Mouse (Mus musculus) MEL (cell line): Measurements from ENCODE around the gene Isy1. TPM values are rescaled to one million over a fixed set of nuclear protein-coding genes. Genes with fewer than 3 reads are reported as not detected.

ENCODE experiments used
- DNase-seq: peaks from one replicate; pipeline ENCODE4 v3.0.0; 2011; ENCODE audit warnings: low read depth, low spot score
- H3K27ac ChIP-seq: 2 replicates; pipeline ENCODE4 v1.5.1; 2012; ENCODE audit warnings: low read depth, mild to moderate bottlenecking, control low read depth, low read length, moderate library complexity; ENCODE audit not compliant: control insufficient read depth
- H3K27me3 ChIP-seq, 2 experiments: fragments of 150-350 bp in 1 of 2; sonication (generic) in 1 of 2; 2 replicates each; pipeline ENCODE4 v1.6.1; 2012; ENCODE audit warnings: low read length in 2 of 2, mild to moderate bottlenecking in 2 of 2, improper control_type of control experiment in 1 of 2, moderate library complexity in 1 of 2; ENCODE audit not compliant: insufficient read depth in 2 of 2, control insufficient read depth in 1 of 2
- H3K36me3 ChIP-seq, 2 experiments: 2 replicates each; pipeline ENCODE4 v1.6.1; 2012 to 2014; ENCODE audit warnings: low read length in 2 of 2, improper control_type of control experiment in 1 of 2, inconsistent platforms in 1 of 2, mild to moderate bottlenecking in 1 of 2; ENCODE audit not compliant: insufficient read depth in 2 of 2, control insufficient read depth in 1 of 2
- H3K4me1 ChIP-seq, 2 experiments: fragments of 150-350 bp in 1 of 2; sonication (generic) in 1 of 2; 2 replicates each; pipeline ENCODE4 v1.6.1; 2012; ENCODE audit warnings: low read length in 2 of 2, improper control_type of control experiment in 1 of 2, mild to moderate bottlenecking in 1 of 2; ENCODE audit not compliant: insufficient read depth in 2 of 2, control insufficient read depth in 1 of 2
- H3K4me3 ChIP-seq, 2 experiments: fragments of 150-350 bp in 1 of 2; sonication (generic) in 1 of 2; 2 replicates each; pipeline ENCODE4 v1.5.1; 2012; ENCODE audit warnings: low read depth in 2 of 2, low read length in 2 of 2, mild to moderate bottlenecking in 2 of 2, moderate library complexity in 2 of 2, control low read depth in 1 of 2, improper control_type of control experiment in 1 of 2; ENCODE audit not compliant: control insufficient read depth in 1 of 2, insufficient read depth in 1 of 2
- H3K79me2 ChIP-seq: 2 replicates; pipeline ENCODE4 v1.6.1; 2012; ENCODE audit warnings: mild to moderate bottlenecking, low read length, moderate library complexity; ENCODE audit not compliant: control insufficient read depth, poor library complexity, insufficient read depth
- H3K9ac ChIP-seq: 2 replicates; pipeline ENCODE4 v1.6.1; 2012; ENCODE audit warnings: low read depth, mild to moderate bottlenecking, control low read depth, low read length, moderate library complexity; ENCODE audit not compliant: control insufficient read depth, poor library complexity, severe bottlenecking
- H3K9me3 ChIP-seq: fragments of 150-350 bp; sonication (generic); replicated peaks from 2 replicates; pipeline ENCODE4 v1.6.1; 2012; ENCODE audit warnings: mild to moderate bottlenecking, low read length, improper control_type of control experiment, moderate library complexity; ENCODE audit not compliant: insufficient read depth
- BHLHE40 ChIP-seq: IDR thresholded peaks from 2 replicates; pipeline ENCODE4 v1.6.1; 2012; ENCODE audit warnings: low read depth, mild to moderate bottlenecking, inconsistent platforms, low read length, improper control_type of control experiment, borderline replicate concordance
- CHD1 ChIP-seq: IDR thresholded peaks from 2 replicates; pipeline ENCODE4 v1.6.1; 2012; ENCODE audit warnings: low read depth, mild to moderate bottlenecking, inconsistent platforms, low read length, improper control_type of control experiment
- EP300 ChIP-seq, 2 experiments: IDR thresholded peaks; 2 replicates each; pipeline ENCODE4 v1.6.1; 2011; ENCODE audit warnings: improper control_type of control experiment in 2 of 2, low read length in 2 of 2, low read depth in 1 of 2, mild to moderate bottlenecking in 1 of 2
- ETS1 ChIP-seq: IDR thresholded peaks from 2 replicates; pipeline ENCODE4 v1.6.1; 2012; ENCODE audit warnings: low read depth, mild to moderate bottlenecking, inconsistent platforms, low read length, improper control_type of control experiment, moderate library complexity
- GATA1 ChIP-seq: IDR thresholded peaks from 2 replicates; pipeline ENCODE4 v1.6.1; 2011; ENCODE audit warnings: low read depth, low read length, improper control_type of control experiment
- HCFC1 ChIP-seq: IDR thresholded peaks from 2 replicates; pipeline ENCODE4 v1.6.1; 2012; ENCODE audit warnings: low read depth, mild to moderate bottlenecking, inconsistent platforms, low read length, improper control_type of control experiment, moderate library complexity
- JUND ChIP-seq: IDR thresholded peaks from 2 replicates; pipeline ENCODE4 v1.6.1; 2011; ENCODE audit warnings: low read depth, mild to moderate bottlenecking, improper control_type of control experiment, low read length
- MAZ ChIP-seq: IDR thresholded peaks from 2 replicates; pipeline ENCODE4 v1.6.1; 2012; ENCODE audit warnings: low read depth, mild to moderate bottlenecking, inconsistent platforms, low read length, improper control_type of control experiment
- MXI1 ChIP-seq: IDR thresholded peaks from 2 replicates; pipeline ENCODE4 v1.6.1; 2011; ENCODE audit warnings: mild to moderate bottlenecking, low read depth, low read length, improper control_type of control experiment
- NELFE ChIP-seq: IDR thresholded peaks from 2 replicates; pipeline ENCODE4 v1.6.1; 2011; ENCODE audit warnings: low read depth, low read length, improper control_type of control experiment
- NRF1 ChIP-seq: IDR thresholded peaks from 2 replicates; pipeline ENCODE4 v1.6.1; 2014; ENCODE audit warnings: low read depth, mild to moderate bottlenecking, inconsistent platforms, low read length, improper control_type of control experiment, moderate library complexity; ENCODE audit not compliant: poor library complexity, insufficient read depth, severe bottlenecking
- POLR2A ChIP-seq, 2 experiments: IDR thresholded peaks; 2 replicates each; pipeline ENCODE4 v1.6.1; 2011 to 2012; ENCODE audit warnings: low read length in 2 of 2, mild to moderate bottlenecking in 2 of 2, control low read depth in 1 of 2, improper control_type of control experiment in 1 of 2, low read depth in 1 of 2, moderate library complexity in 1 of 2; ENCODE audit not compliant: control insufficient read depth in 1 of 2, insufficient read depth in 1 of 2, poor library complexity in 1 of 2
- POLR2AphosphoS2 ChIP-seq: IDR thresholded peaks from 2 replicates; pipeline ENCODE4 v1.6.1; 2011; ENCODE audit warnings: low read length, improper control_type of control experiment
- POLR2AphosphoS5 ChIP-seq: IDR thresholded peaks from 2 replicates; pipeline ENCODE4 v1.6.1; 2012; ENCODE audit warnings: low read depth, borderline replicate concordance, mild to moderate bottlenecking, inconsistent platforms, low read length, moderate library complexity, mixed read lengths
- RAD21 ChIP-seq: IDR thresholded peaks from 2 replicates; pipeline ENCODE4 v1.6.1; 2011; ENCODE audit warnings: mild to moderate bottlenecking, low read depth, low read length, improper control_type of control experiment
- SIN3A ChIP-seq: IDR thresholded peaks from 2 replicates; pipeline ENCODE4 v1.6.1; 2012; ENCODE audit warnings: low read length, improper control_type of control experiment, inconsistent platforms
- TAL1 ChIP-seq: IDR thresholded peaks from 2 replicates; pipeline ENCODE4 v1.6.1; 2012; ENCODE audit warnings: mild to moderate bottlenecking, inconsistent platforms, low read length, moderate library complexity, mixed read lengths
- TCF12 ChIP-seq: IDR thresholded peaks from 2 replicates; pipeline ENCODE4 v1.6.1; 2014; ENCODE audit warnings: low read depth, mild to moderate bottlenecking, inconsistent platforms, low read length, improper control_type of control experiment, moderate library complexity
- UBTF ChIP-seq: IDR thresholded peaks from 2 replicates; pipeline ENCODE4 v1.6.1; 2012; ENCODE audit warnings: low read depth, mild to moderate bottlenecking, inconsistent platforms, low read length, improper control_type of control experiment, moderate library complexity, borderline replicate concordance; ENCODE audit not compliant: insufficient read depth
- USF2 ChIP-seq, 2 experiments: IDR thresholded peaks; 2 replicates each; pipeline ENCODE4 v1.6.1; 2011 to 2012; ENCODE audit warnings: improper control_type of control experiment in 2 of 2, low read length in 2 of 2, borderline replicate concordance in 1 of 2, inconsistent platforms in 1 of 2, low read depth in 1 of 2, mild to moderate bottlenecking in 1 of 2; ENCODE audit not compliant: insufficient read depth in 1 of 2
- ZC3H11A ChIP-seq: IDR thresholded peaks from 2 replicates; pipeline ENCODE4 v1.6.1; 2012; ENCODE audit warnings: low read depth, mild to moderate bottlenecking, inconsistent platforms, low read length, improper control_type of control experiment
- ZNF384 ChIP-seq: IDR thresholded peaks from 2 replicates; pipeline ENCODE4 v1.6.1; 2012; ENCODE audit warnings: low read depth, mild to moderate bottlenecking, inconsistent platforms, low read length, improper control_type of control experiment
- polyA plus RNA-seq, 2 experiments: library from polyadenylated mRNA; stranded (reverse) in 1 of 2; unstranded in 1 of 2; fragments of >175 nt in 1 of 2; fragments of >200 nt in 1 of 2; gene quantifications; 2 replicates each; pipeline versions ENCODE4 v1.2.1 to v1.2.4; 2012; ENCODE audit warnings: low replicate concordance in 2 of 2, low read depth in 1 of 2; ENCODE audit not compliant: insufficient read length in 2 of 2, insufficient read depth in 1 of 2, missing spikeins in 1 of 2
- total RNA-seq: library from RNA; depleted of rRNA; stranded (reverse); fragments of 300-350 nt; gene quantifications from 2 replicates; pipeline ENCODE4 v1.2.3, GENCODE M21; 2012

The Isy1 gene
- total and polyA plus RNA-seq, 3 experiments, result 64.5 to 115 TPM; not detected in 1

DNA sequence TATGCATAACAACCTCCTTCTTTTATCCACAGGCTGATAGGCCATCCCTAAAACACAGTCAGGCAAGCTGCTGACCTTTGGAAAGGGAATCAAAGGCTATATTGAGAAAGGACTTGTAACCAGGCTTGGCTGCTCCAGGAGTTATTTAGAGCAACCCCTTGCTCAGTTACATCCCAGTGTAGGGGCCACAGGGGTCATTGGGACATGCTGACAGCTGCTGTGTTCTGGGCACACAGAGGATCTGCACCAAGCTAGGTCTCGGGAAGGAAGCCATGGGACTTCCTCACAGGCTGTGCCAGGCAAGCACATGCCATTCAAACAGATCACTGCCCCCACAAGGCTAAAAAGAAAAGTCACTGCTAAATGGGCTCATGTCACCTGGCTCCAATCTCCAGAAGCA, 34.5 kb upstream of the Isy1 start:
- no peak overlapping the region for H3K4me3 ChIP-seq
- H3K9ac ChIP-seq, result no peak overlapping the region
- no peaks in the 10 kb centered on the region for H3K9me3 ChIP-seq
- H3K36me3 ChIP-seq, result peaks cover 0 to 15% of the 10 kb centered on the region in 2 experiments; a peak in 2 of 4 replicates
- H3K79me2 ChIP-seq, result no peaks in the 10 kb centered on the region
- TF ChIP-seq BHLHE40, result no peak
- no peak for TF ChIP-seq NRF1
- TF ChIP-seq TAL1, result no peak
- TF ChIP-seq ETS1, result no peak
- TF ChIP-seq POLR2AphosphoS2, result no peak
- no peak for TF ChIP-seq UBTF
- TF ChIP-seq, all 39 proteins: peak for 0
- no peak overlapping the region for H3K27ac ChIP-seq
- peaks cover 2 to 16% of the 10 kb centered on the region in 2 experiments; a peak in 3 of 4 replicates for H3K4me1 ChIP-seq
- no peak for DNase-seq
- H3K27me3 ChIP-seq, result no peaks in the 10 kb centered on the region; a peak in 1 of 4 replicates

DNA sequence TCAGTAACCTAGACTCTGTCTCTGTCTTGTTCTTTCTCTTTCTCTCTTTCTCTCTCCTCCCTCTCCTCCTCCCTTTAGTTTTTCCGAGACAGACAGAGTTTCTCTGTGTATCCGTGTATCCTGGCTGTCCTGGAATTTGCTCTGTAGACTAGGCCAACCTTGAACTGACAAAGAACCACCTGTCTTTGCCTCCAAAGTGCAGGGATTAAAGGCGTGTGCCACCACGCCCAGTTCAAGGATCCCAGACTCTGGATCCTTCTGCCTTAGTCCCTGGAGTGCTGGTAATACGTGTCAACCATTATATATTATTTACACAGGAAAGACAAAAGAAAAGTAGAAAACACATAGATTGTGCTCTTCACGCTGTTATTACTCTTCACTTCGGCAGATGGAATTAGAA, 32.6 kb upstream of the Isy1 start:
- no peaks in the 10 kb centered on the region; a peak in 1 of 4 replicates for H3K27me3 ChIP-seq
- DNase-seq, result no peak
- TF ChIP-seq NELFE, result no peak
- TF ChIP-seq POLR2AphosphoS5, result no peak
- no peak for TF ChIP-seq HCFC1
- TF ChIP-seq TCF12, result no peak
- TF ChIP-seq ZNF384, result no peak
- no peak for TF ChIP-seq POLR2AphosphoS2
- TF ChIP-seq RAD21, result no peak
- no peak for TF ChIP-seq CHD1
- no peak for TF ChIP-seq SIN3A
- no peak for TF ChIP-seq ZC3H11A
- no peak for TF ChIP-seq JUND
- no peak for TF ChIP-seq UBTF
- no peak for TF ChIP-seq USF2 (IDR thresholded peaks at IDR 0.05; ENCODE audit: borderline replicate concordance in 1 of 2, insufficient read depth in 1 of 2, low read depth in 1 of 2, low read length in 2 of 2)
- no peak for TF ChIP-seq TAL1
- TF ChIP-seq EP300 (IDR thresholded peaks at IDR 0.05; ENCODE audit: low read depth in 1 of 2, low read length in 2 of 2), result no peak
- no peak for TF ChIP-seq GATA1
- TF ChIP-seq POLR2A (IDR thresholded peaks at IDR 0.05; ENCODE audit: control insufficient read depth in 1 of 2, insufficient read depth in 1 of 2, low read depth in 1 of 2, low read length in 2 of 2, poor library complexity in 1 of 2), result no peak
- no peak for TF ChIP-seq MAZ
- no peak for TF ChIP-seq MXI1
- TF ChIP-seq, all 39 proteins: peak for 0
- Histone ChIP-seq H3K9me3 (no peaks in the 10 kb centered on the region), H3K79me2 (no peaks in the 10 kb centered on the region), H3K4me1 (peaks cover 12 to 25% of the 10 kb centered on the region in 2 experiments), H3K4me3 (no peak overlapping the region), H3K27ac (no peak overlapping the region), H3K9ac (no peak overlapping the region), H3K36me3 (peaks cover 0 to 27% of the 10 kb centered on the region in 2 experiments; a peak in 2 of 4 replicates)
